Mouse (Mus musculus): Measurements from ENCODE around the gene Lrrc23. TPM values are rescaled to one million over a fixed set of nuclear protein-coding genes. Genes with fewer than 3 reads are reported as not detected.

Gene Lrrc23
- total and polyA plus RNA-seq, 3 experiments, result 0.16 to 0.38 (median 0.29) TPM

- no peak for DNase-seq
Observed at GRCm38 (mm10) chr6:124741842-124742241, 37.7 kb downstream of the Lrrc23 start.

DNA sequence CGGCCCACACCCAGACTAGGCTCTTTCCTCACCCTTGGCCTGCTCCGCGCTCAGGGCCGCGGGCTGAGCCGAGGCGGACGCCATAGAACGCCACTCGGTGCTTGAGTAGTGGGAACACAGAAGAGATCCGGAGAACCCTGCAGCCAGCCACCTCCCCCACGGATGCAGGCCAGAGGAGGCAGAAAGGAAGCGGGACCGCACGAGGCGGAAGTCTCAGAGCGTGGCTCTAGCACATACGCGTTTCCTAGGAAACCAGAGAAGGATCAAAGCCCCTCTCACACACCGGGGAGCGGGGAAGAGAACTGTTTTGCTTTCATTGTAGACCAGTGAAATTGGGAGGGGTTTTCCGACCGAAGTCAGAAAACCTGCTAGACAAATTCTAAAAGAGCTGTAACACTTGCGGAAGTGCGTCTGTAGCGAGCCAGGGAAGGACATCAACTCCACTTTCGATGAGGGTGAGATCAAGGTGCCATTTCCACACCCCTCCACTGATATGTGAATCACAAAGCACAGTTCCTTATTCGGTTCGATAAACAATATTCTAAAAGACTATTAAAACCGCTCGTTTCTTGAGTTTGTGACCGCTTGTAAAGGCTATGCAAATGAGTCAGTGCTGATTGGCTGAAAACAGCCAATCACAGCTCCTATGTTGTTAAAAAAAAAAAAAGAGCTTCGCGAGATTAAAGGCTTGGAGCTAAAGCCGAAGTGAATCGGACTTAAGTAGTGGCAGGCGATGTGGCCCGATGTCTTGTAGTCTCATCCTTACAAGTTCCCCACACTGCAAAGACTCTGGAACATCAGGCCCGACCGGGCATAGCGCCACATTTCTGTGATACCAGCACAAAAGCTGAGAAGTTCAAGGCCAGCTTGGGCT lies 38.4 kb downstream of the Lrrc23 start, which contains the start of gene Grcc10:
Gene Grcc10 (minus strand): TSS at position 487 of the 874 bp plus-strand sequence.
- peak; percentile 92 for DNase-seq

GRCm38 (mm10) chr6:124740211-124740887 lies 39.2 kb downstream of the Lrrc23 start:
- DNase-seq, result no peak

DNA sequence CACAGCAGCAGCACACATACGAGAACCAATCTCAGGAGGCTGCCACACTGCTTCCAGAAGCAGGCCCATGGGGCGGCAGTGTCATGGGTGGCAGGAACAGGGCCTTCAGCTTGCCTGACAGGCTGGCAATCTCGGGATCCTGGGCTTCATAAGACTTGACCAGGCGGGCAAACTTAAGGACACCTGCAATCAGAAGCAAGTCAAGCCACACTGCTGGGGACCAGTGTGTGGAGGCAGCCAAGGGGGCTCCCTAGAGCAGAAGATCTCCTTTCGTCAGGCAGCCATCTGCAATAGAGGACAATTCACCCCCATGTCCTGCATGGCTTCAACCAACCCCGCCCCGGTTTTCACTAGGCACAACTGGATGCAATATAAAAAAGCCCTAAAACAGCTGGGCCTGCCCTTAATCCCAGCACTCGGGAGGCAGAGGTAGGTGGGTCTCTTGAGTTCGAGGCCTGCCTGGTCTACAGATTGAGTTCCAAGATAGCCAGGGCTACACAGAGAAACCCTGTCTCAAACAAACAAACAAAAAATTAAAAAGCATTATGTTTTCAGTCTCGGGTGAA lies 40.2 kb downstream of the Lrrc23 start:
- no peak for DNase-seq

DNA sequence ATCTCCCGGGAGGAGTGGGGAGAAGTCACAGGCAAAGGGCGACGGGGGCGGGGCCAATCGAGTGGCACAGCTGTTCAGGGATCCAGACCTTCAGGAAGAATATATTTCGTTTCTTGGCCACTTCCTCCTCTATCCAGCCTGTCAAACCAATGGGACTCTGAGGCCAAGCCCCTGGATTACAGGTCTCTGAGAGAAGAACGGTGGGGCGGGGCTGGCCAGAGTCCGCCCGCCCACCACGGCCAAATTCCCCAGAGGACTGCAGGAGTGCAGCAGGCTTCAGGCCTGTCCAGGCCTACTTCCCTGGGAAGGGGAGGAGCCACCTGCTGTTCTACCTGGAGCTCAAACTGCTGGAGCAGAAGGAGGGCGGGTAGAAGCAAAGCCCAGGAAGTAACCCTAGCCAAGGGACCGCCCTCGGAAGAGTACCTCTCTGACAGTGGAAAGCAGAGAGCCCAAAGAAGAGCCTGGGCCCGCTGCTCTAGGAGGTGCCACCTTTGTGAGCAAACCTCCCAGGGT lies 41.0 kb downstream of the Lrrc23 start, which contains the start of gene Ptpn6:
Gene Ptpn6 (minus strand): TSS at position 204 of the 513 bp plus-strand sequence.
- no peak for DNase-seq

DNA sequence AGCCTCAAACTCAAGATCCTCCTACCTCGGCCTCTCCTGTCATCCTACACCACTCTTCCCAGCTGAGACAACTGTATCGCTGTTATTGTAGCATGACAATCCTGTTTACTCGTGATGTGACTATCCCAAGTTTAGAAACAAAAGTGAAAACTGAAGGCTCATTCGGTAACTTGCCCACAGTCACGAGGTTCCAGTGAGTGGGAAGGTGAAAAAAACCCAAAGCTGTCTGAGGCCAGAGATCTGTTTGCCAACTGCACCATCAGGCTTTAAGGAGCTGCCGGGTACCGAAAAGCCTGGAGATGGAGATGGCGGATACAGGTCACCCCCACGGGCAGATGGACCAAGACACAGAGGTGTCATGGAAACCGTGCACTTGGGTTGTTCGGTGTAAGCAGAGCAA lies 42.5 kb downstream of the Lrrc23 start:
- no peak for DNase-seq

DNA sequence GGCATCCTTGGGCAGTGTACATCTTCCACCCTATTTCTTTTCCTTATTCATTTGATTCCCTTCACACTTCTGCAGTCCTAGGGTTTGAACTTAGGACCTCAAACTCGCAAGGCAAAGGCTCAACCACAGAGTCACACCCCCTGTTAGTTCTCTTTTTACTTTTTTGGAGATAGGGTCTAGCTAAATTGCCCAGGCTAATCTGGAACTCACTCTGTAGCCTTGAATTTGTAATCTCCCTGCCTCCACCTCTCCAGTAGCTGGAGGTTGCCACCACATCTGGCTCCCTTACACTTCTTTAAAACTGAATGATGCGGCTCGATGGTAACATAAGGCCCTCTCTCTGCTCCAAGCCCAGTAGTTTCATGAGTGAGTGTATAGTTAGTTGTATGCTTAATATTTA lies 45.1 kb downstream of the Lrrc23 start:
- no peak for DNase-seq

GRCm38 (mm10) chr6:124732476-124733370 lies 46.8 kb downstream of the Lrrc23 start:
- no peak for DNase-seq

DNA sequence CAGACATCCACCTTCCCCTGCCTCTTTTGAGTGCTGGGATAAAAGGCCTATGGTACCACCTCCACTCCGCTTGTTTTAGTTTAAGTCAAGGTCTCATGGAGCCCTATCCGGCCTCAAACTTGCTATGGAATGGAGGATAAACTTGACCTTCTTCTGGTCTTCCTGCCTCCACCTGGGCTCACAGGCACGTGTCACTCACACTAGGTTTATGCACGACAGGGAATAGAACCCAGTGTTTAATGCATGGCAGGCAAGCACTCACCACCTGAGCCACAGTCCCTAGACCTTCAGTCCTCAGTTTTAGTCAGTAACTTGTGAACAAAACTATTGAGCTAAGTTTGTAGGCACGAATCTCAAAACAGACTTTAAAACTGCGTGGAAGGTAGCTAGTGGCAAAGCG lies 48.5 kb downstream of the Lrrc23 start:
- no peak for DNase-seq

- no peak for DNase-seq
Observed at GRCm38 (mm10) chr6:124729850-124730705, 49.4 kb downstream of the Lrrc23 start.

- peak; percentile 80 for DNase-seq
Observed at GRCm38 (mm10) chr6:124728621-124729020, 50.9 kb downstream of the Lrrc23 start.

- DNase-seq, result no peak
Observed at GRCm38 (mm10) chr6:124724472-124724871, 55.1 kb downstream of the Lrrc23 start.

DNA sequence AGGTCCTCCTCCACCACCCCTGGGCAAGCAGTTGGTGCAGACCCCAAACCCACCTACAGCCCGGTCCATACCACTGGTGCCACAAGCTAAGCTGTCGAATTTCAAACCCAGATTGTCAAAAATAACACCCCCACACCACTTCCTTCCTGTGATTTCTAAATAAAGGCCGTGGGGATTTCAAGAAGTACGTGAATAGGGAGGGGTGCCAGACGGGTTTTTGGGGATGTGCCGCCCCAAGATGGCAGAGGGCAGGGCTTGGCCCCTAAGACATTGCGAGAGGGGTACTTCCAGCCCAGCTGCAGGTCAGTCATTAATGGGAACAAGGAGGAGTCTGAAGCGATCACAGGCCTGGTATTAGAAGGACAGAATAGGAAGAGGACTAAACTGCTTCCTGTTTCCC lies 56.0 kb downstream of the Lrrc23 start:
- DNase-seq, result no peak

GRCm38 (mm10) chr6:124722876-124723473 lies 56.6 kb downstream of the Lrrc23 start:
- DNase-seq, result no peak

GRCm38 (mm10) chr6:124720904-124721303 lies 58.6 kb downstream of the Lrrc23 start:
- DNase-seq, result no peak

Other genes starting within 250 kb of the Lrrc23 start
- 10 to 100 TPM; 45.4 to 72.3 TPM for gene C1s1, start 237.4 kb downstream of the Lrrc23 start, total RNA-seq (2021)
- gene C1s1, start 237.4 kb downstream of the Lrrc23 start, polyA plus RNA-seq (2012; rRNA removed), result 10.1 and 14.8 TPM in 2 replicates
- 1 to 10 TPM; 7.9 to 8.9 TPM for gene C1rb, start 209.4 kb downstream of the Lrrc23 start, total RNA-seq (2021)
- gene C1rb, start 209.4 kb downstream of the Lrrc23 start, polyA plus RNA-seq (2012; rRNA removed), result 0.29 and 0.86 TPM in 2 replicates
- gene C1s2, start 143.6 kb downstream of the Lrrc23 start, total RNA-seq (2021), result 1 to 10 TPM; 1.5 to 2.6 TPM
- gene C1s2, start 143.6 kb downstream of the Lrrc23 start, polyA plus RNA-seq (2012; rRNA removed), result not detected in 2 replicates
- gene Lpcat3, start 116.7 kb downstream of the Lrrc23 start, total RNA-seq (2021), result 100 to 1,000 TPM in 1 of 2 experiments, 10 to 100 TPM in 1; 92.1 to 138 TPM
- 141 and 155 TPM in 2 replicates for gene Lpcat3, start 116.7 kb downstream of the Lrrc23 start, polyA plus RNA-seq (2012; rRNA removed)
- gene Emg1, start 67.5 kb downstream of the Lrrc23 start, total RNA-seq (2021), result 10 to 100 TPM; 80.6 to 82.6 TPM
- gene Emg1, start 67.5 kb downstream of the Lrrc23 start, polyA plus RNA-seq (2012; rRNA removed), result 16.6 and 17.0 TPM in 2 replicates
- gene Phb2, start 67.4 kb downstream of the Lrrc23 start, total RNA-seq (2021), result 100 to 1,000 TPM; 286 to 294 TPM
- gene Phb2, start 67.4 kb downstream of the Lrrc23 start, polyA plus RNA-seq (2012; rRNA removed), result 128 and 181 TPM in 2 replicates
- gene Ptpn6, start 41.0 kb downstream of the Lrrc23 start, total RNA-seq (2021), result 10 to 100 TPM in 1 of 2 experiments, 1 to 10 TPM in 1; 6.5 to 11.2 TPM
- 6.1 and 6.8 TPM in 2 replicates for gene Ptpn6, start 41.0 kb downstream of the Lrrc23 start, polyA plus RNA-seq (2012; rRNA removed)
- 100 to 1,000 TPM; 357 to 360 TPM for gene Grcc10, start 38.4 kb downstream of the Lrrc23 start, total RNA-seq (2021)
- gene Grcc10, start 38.4 kb downstream of the Lrrc23 start, polyA plus RNA-seq (2012; rRNA removed), result 233 and 246 TPM in 2 replicates
- gene Gm45234, start 23.7 kb downstream of the Lrrc23 start, total RNA-seq (2021), result not detected
- not detected in 2 replicates for gene Gm45234, start 23.7 kb downstream of the Lrrc23 start, polyA plus RNA-seq (2012; rRNA removed)
- gene Atn1, start 23.2 kb downstream of the Lrrc23 start, total RNA-seq (2021), result 10 to 100 TPM; 76.8 to 86.3 TPM
- gene Atn1, start 23.2 kb downstream of the Lrrc23 start, polyA plus RNA-seq (2012; rRNA removed), result 73.3 and 110 TPM in 2 replicates
- gene Eno2, start 10.1 kb downstream of the Lrrc23 start, total RNA-seq (2021), result 10 to 100 TPM; 12.4 to 35.9 TPM
- 8.3 and 16.5 TPM in 2 replicates for gene Eno2, start 10.1 kb downstream of the Lrrc23 start, polyA plus RNA-seq (2012; rRNA removed)
- 10 to 100 TPM; 19.6 to 28.0 TPM for gene Spsb2, start 28.9 kb upstream of the Lrrc23 start, total RNA-seq (2021)
- gene Spsb2, start 28.9 kb upstream of the Lrrc23 start, polyA plus RNA-seq (2012; rRNA removed), result 34.0 and 40.0 TPM in 2 replicates
- 100 to 1,000 TPM; 385 to 502 TPM for gene Tpi1, start 34.6 kb upstream of the Lrrc23 start, total RNA-seq (2021)
- gene Tpi1, start 34.6 kb upstream of the Lrrc23 start, polyA plus RNA-seq (2012; rRNA removed), result 237 and 285 TPM in 2 replicates
- 100 to 1,000 TPM; 103 to 132 TPM for gene Usp5, start 49.8 kb upstream of the Lrrc23 start, total RNA-seq (2021)
- gene Usp5, start 49.8 kb upstream of the Lrrc23 start, polyA plus RNA-seq (2012; rRNA removed), result 102 and 111 TPM in 2 replicates
- 1 to 10 TPM; 2.2 to 3.9 TPM for gene Cdca3, start 49.8 kb upstream of the Lrrc23 start, total RNA-seq (2021)
- 5.9 and 8.6 TPM in 2 replicates for gene Cdca3, start 49.8 kb upstream of the Lrrc23 start, polyA plus RNA-seq (2012; rRNA removed)
- 10 to 100 TPM in 1 of 2 experiments, 1 to 10 TPM in 1; 6.7 to 12.2 TPM for gene Gnb3, start 60.5 kb upstream of the Lrrc23 start, total RNA-seq (2021)
- 9.2 and 11.9 TPM in 2 replicates for gene Gnb3, start 60.5 kb upstream of the Lrrc23 start, polyA plus RNA-seq (2012; rRNA removed)
- 10 to 100 TPM; 16.8 to 23.6 TPM for gene P3h3, start 78.0 kb upstream of the Lrrc23 start, total RNA-seq (2021)
- gene P3h3, start 78.0 kb upstream of the Lrrc23 start, polyA plus RNA-seq (2012; rRNA removed), result 42.6 and 48.6 TPM in 2 replicates
- 1 to 10 TPM; 1.1 to 2.5 TPM for gene Gpr162, start 84.3 kb upstream of the Lrrc23 start, total RNA-seq (2021)
- 1.9 and 2.4 TPM in 2 replicates for gene Gpr162, start 84.3 kb upstream of the Lrrc23 start, polyA plus RNA-seq (2012; rRNA removed)
- gene Cd4, start 108.5 kb upstream of the Lrrc23 start, total RNA-seq (2021), result under 1 TPM; 0.31 to 0.55 TPM
- gene Cd4, start 108.5 kb upstream of the Lrrc23 start, polyA plus RNA-seq (2012; rRNA removed), result 0.52 and 0.61 TPM in 2 replicates
- gene Lag3, start 132.0 kb upstream of the Lrrc23 start, total RNA-seq (2021), result 1 to 10 TPM; 1.1 to 1.5 TPM
- 2.1 and 2.5 TPM in 2 replicates for gene Lag3, start 132.0 kb upstream of the Lrrc23 start, polyA plus RNA-seq (2012; rRNA removed)
- 100 to 1,000 TPM; 828 to 858 TPM for gene Ptms, start 140.4 kb upstream of the Lrrc23 start, total RNA-seq (2021)
- gene Ptms, start 140.4 kb upstream of the Lrrc23 start, polyA plus RNA-seq (2012; rRNA removed), result 2,208 and 2,873 TPM in 2 replicates
- 100 to 1,000 TPM; 269 to 320 TPM for gene Mlf2, start 151.7 kb upstream of the Lrrc23 start, total RNA-seq (2021)
- gene Mlf2, start 151.7 kb upstream of the Lrrc23 start, polyA plus RNA-seq (2012; rRNA removed), result 390 and 451 TPM in 2 replicates
- gene Cops7a, start 185.8 kb upstream of the Lrrc23 start, total RNA-seq (2021), result 100 to 1,000 TPM; 128 to 152 TPM
- gene Cops7a, start 185.8 kb upstream of the Lrrc23 start, polyA plus RNA-seq (2012; rRNA removed), result 220 and 384 TPM in 2 replicates
- 1 to 10 TPM in 1 of 2 experiments, under 1 TPM in 1; 0.89 to 2.0 TPM for gene Pianp, start 217.0 kb upstream of the Lrrc23 start, total RNA-seq (2021)
- gene Pianp, start 217.0 kb upstream of the Lrrc23 start, polyA plus RNA-seq (2012; rRNA removed), result 4.2 and 9.0 TPM in 2 replicates
- 10 to 100 TPM; 38.5 to 56.9 TPM for gene Zfp384, start 229.4 kb upstream of the Lrrc23 start, total RNA-seq (2021)
- 70.6 and 98.2 TPM in 2 replicates for gene Zfp384, start 229.4 kb upstream of the Lrrc23 start, polyA plus RNA-seq (2012; rRNA removed)

Measured in adrenal gland, adult 2 months (tissue).